Mouse (Mus musculus): ENCODE measurements at regions not wholly inside any gene's neighbourhood (a gene's known extent, or its start where the extent isn't known, plus 50 kb on each side); places are given as distances from the start of the nearest gene placed in this dataset.

DNA sequence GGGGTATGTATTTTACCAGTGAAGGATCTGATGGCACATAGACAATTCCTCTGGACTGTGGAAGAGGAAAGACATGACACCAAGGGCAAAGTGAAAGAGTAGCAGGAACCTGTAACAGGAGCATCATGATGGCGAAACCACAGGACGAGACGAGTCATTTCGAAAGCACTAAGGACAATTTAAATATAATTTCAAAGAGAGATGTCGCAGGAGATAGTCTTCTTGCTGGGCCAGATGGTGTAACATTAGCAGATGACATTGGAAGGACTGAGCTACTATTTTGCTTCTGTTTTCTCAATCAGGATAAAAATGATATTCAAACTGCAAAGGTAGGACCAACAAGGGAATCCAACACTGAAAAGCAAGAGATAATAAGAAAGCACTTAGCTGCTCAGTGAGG, 1009.7 kb upstream of the Adgrl4 start:
- no peak for DNase-seq (ENCODE audit: low spot score)

DNA sequence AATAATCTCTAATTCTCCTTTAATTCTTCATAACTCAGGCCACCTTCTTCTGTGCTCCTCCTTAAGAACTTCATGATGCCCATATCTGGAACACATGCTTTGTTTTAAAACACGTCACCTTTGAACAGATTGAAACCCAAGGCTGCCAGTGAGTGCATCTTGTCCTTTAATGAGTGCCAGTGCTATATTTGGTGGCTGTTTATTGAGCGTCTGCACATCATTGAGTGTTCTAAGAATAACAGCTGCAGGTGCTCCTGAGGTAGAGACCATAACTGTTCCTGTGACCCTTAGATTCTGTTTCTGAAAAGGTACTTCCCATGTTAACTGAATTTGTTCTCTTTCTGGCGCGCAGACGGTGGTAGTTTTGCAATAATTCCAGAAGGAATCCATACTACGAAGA, 1006.4 kb upstream of the Adgrl4 start:
- DNase-seq (ENCODE audit: low spot score) = no peak

DNA sequence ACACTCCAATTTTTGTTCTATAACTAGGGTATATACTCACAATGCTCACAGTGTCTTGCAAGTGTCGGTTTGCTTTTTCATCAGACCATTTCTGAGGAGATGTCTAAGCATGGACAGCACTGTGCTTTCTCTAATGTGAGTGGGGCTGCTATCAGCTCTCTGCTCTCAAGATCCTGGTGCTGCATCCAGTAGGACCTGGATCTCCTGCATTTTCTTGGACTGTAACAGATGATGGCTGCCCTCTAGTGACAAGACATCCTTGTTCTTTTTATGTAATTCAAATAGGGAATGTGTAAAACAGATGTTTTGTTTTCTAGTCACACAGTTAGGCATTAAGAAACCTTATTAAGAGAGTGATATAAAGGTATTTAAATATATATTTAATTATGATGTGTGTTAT, 1002.5 kb upstream of the Adgrl4 start:
- DNase-seq (ENCODE audit: low spot score) = no peak

- no peak for DNase-seq (ENCODE audit: low spot score)
These were observed 1001.7 kb upstream of the Adgrl4 start for GRCm38 (mm10) chr3:150435818-150436607.

Measured in lung, postnatal 25 days (tissue).